Mouse (Mus musculus): ENCODE measurements around the gene Kdm6b.

GRCm38 (mm10) chr11:69384979-69385378, 28.5 kb downstream of the Kdm6b start:
- no peak for TF ChIP-seq CTCF (IDR thresholded peaks at IDR 0.05; ENCODE audit: low read depth)
- no peak for TF ChIP-seq EP300 (optimal IDR thresholded peaks at IDR 0.05)
